Mouse (Mus musculus): ENCODE measurements around the gene Osbpl9. TPM values are rescaled to one million over a fixed set of nuclear protein-coding genes. Genes with fewer than 3 reads are reported as not detected.

Gene Osbpl9
- 25.1 TPM for polyA plus RNA-seq (2015; fragmentation: Illumina TruSeq; extraction: RNeasy Lipid Tissue Mini Kit (QIAGEN cat#74804); ENCODE audit: insufficient read depth, low read depth, low replicate concordance)

GRCm38 (mm10) chr4:109201582-109202424, at the start of gene Osbpl9:
Osbpl9 (minus strand) TSS chr4:109202272.

GRCm38 (mm10) chr4:109234185-109234584, 32.1 kb upstream of the Osbpl9 start, which contains the start of gene Calr4:
Calr4 (plus strand) TSS chr4:109234485.

Other genes with a start within 250 kb of the Osbpl9 start
- 37.4 TPM for gene Nrd1, start 201.6 kb downstream of the Osbpl9 start, polyA plus RNA-seq (2015; fragmentation: Illumina TruSeq; extraction: RNeasy Lipid Tissue Mini Kit (QIAGEN cat#74804); ENCODE audit: insufficient read depth, low read depth, low replicate concordance)
- gene Calr4, start 32.2 kb upstream of the Osbpl9 start, polyA plus RNA-seq (2015; fragmentation: Illumina TruSeq; extraction: RNeasy Lipid Tissue Mini Kit (QIAGEN cat#74804); ENCODE audit: insufficient read depth, low read depth, low replicate concordance) = not detected
- gene Eps15, start 78.0 kb upstream of the Osbpl9 start, polyA plus RNA-seq (2015; fragmentation: Illumina TruSeq; extraction: RNeasy Lipid Tissue Mini Kit (QIAGEN cat#74804); ENCODE audit: insufficient read depth, low read depth, low replicate concordance) = 9.3 TPM
- 11.9 TPM for gene Ttc39a, start 204.4 kb upstream of the Osbpl9 start, polyA plus RNA-seq (2015; fragmentation: Illumina TruSeq; extraction: RNeasy Lipid Tissue Mini Kit (QIAGEN cat#74804); ENCODE audit: insufficient read depth, low read depth, low replicate concordance)

Data from pancreas, adult 10 weeks (tissue).